Comparison of ENCODE assay signal across 22 mouse cellular contexts in genomic region chr14:25067435-25067834, GRCm38 (mm10).
DNase-seq lines count a peak whose midpoint lies in the region; ATAC-seq lines count a peak whose summit lies in the region.
"Had no signal": no experiment of that assay in that cellular context is flagged by ENCODE, and none has a peak within 500 bp of the region (broad histone marks: within the 10 kb centered on the region; RNA-seq: fewer than 3 reads in every experiment).

No protein-coding gene starts in this region.

- DNase-seq in embryo, embryonic 10 days (ENCODE audit: low spot score) = peak; percentile 36
- DNase-seq in embryo, embryonic 11 days = no peak
- no peak for DNase-seq in hindbrain, embryonic 10.5 days (ENCODE audit: low spot score)
- no peak for DNase-seq in hindbrain, embryonic 11.5 days (ENCODE audit: low spot score)
- peak; percentile 53 for DNase-seq in limb, embryonic 11.5 days (ENCODE audit: low spot score)
- DNase-seq in layer of hippocampus, postnatal 14 days (ENCODE audit: low spot score in 2 of 2) = no peak
- no peak for DNase-seq in ovary, postnatal 36 days (ENCODE audit: low spot score)
- DNase-seq: adrenal gland, adult 8-10 months; B cell, adult 2 months; cerebellum, adult 11 months; cerebellum, adult 9-10 months; cerebellum, postnatal 25 days; gastrocnemius, postnatal 14 days; heart, adult 2 months; heart, postnatal 36 days had no signal

- no peak overlapping the region for H3K4me3 ChIP-seq in hindbrain, embryonic 10.5 days
- H3K4me3 ChIP-seq in hindbrain, embryonic 11.5 days (ENCODE audit: low read depth, low read length) = no peak overlapping the region
- H3K4me3 ChIP-seq in limb, embryonic 11.5 days (ENCODE audit: low read depth, low read length) = no peak overlapping the region
- H3K4me3 ChIP-seq in neural tube, embryonic 13.5 days = no peak overlapping the region
- H3K4me3 ChIP-seq: heart, adult 2 months; heart, embryonic 12.5 days; hindbrain, embryonic 13.5 days had no signal

- no peak for ATAC-seq in hindbrain, embryonic 11.5 days (ENCODE audit: low FRiP score)
- ATAC-seq in limb, embryonic 11.5 days (ENCODE audit: insufficient number of reproducible peaks, low FRiP score, low TSS enrichment, low read depth) = no peak
- no peak for ATAC-seq in neural tube, embryonic 13.5 days (ENCODE audit: low read depth)
- ATAC-seq: CD4-positive, CD25-positive, alpha-beta regulatory T cell, adult 4 months; forebrain, embryonic 14.5 days; hindbrain, postnatal 0 days had no signal

- peak overlapping the region; percentile 46 for H3K27ac ChIP-seq in hindbrain, embryonic 10.5 days
- no peak overlapping the region for H3K27ac ChIP-seq in hindbrain, embryonic 11.5 days (ENCODE audit: low read depth, low read length)
- peak overlapping the region; percentile 32; the same call in 1 of the 2 replicates for H3K27ac ChIP-seq in limb, embryonic 11.5 days (replicated peaks; ENCODE audit: low read depth, low read length)
- H3K27ac ChIP-seq in neural tube, embryonic 13.5 days (replicated peaks) = peak overlapping the region; percentile 54
- H3K27ac ChIP-seq: heart, adult 2 months; hindbrain, embryonic 13.5 days; hindbrain, postnatal 0 days had no signal

- no peak overlapping the region for H3K9ac ChIP-seq in hindbrain, embryonic 11.5 days (ENCODE audit: low read depth, low read length)
- H3K9ac ChIP-seq in limb, embryonic 11.5 days (ENCODE audit: low read length) = no peak overlapping the region
- no peak overlapping the region for H3K9ac ChIP-seq in neural tube, embryonic 13.5 days
- H3K9ac ChIP-seq: heart, embryonic 12.5 days; hindbrain, embryonic 13.5 days had no signal

- H3K4me2 ChIP-seq in hindbrain, embryonic 11.5 days (replicated peaks; ENCODE audit: low read depth, low read length) = no peak overlapping the region
- no peak overlapping the region for H3K4me2 ChIP-seq in limb, embryonic 11.5 days (ENCODE audit: low read depth, severe bottlenecking)
- no peak overlapping the region for H3K4me2 ChIP-seq in neural tube, embryonic 13.5 days
- H3K4me2 ChIP-seq: heart, embryonic 12.5 days; hindbrain, embryonic 13.5 days had no signal

- 84% methylated on average over 5 of the region's 5 CpGs for WGBS in hindbrain, embryonic 10.5 days
- WGBS in hindbrain, embryonic 11.5 days = 82% methylated on average over 5 of the region's 5 CpGs
- 56% methylated on average over 5 of the region's 5 CpGs for WGBS in limb, embryonic 11.5 days
- 88% methylated on average over 5 of the region's 5 CpGs for WGBS in neural tube, embryonic 13.5 days

- peaks cover 14% of the 10 kb centered on the region for H3K27me3 ChIP-seq in hindbrain, embryonic 10.5 days (ENCODE audit: insufficient read depth, poor library complexity, severe bottlenecking)
- H3K27me3 ChIP-seq in hindbrain, embryonic 11.5 days (ENCODE audit: control insufficient read depth, insufficient read depth, low read length) = no peaks in the 10 kb centered on the region
- no peaks in the 10 kb centered on the region for H3K27me3 ChIP-seq in limb, embryonic 11.5 days (ENCODE audit: control insufficient read depth, insufficient read depth, low read length)
- H3K27me3 ChIP-seq in neural tube, embryonic 13.5 days = peaks cover 5% of the 10 kb centered on the region; the same call in 1 of the 2 replicates
- H3K27me3 ChIP-seq: heart, embryonic 12.5 days; hindbrain, embryonic 13.5 days had no signal

- peaks cover 50% of the 10 kb centered on the region for H3K4me1 ChIP-seq in hindbrain, embryonic 10.5 days (replicated peaks)
- H3K4me1 ChIP-seq in hindbrain, embryonic 11.5 days (replicated peaks; ENCODE audit: control insufficient read depth, insufficient read depth, low read length) = peaks cover 9% of the 10 kb centered on the region
- peaks cover 51% of the 10 kb centered on the region for H3K4me1 ChIP-seq in limb, embryonic 11.5 days (ENCODE audit: control insufficient read depth, insufficient read depth, low read length)
- H3K4me1 ChIP-seq in neural tube, embryonic 13.5 days (replicated peaks) = peaks cover 78% of the 10 kb centered on the region

- no peaks in the 10 kb centered on the region for H3K9me3 ChIP-seq in hindbrain, embryonic 10.5 days
- no peaks in the 10 kb centered on the region for H3K9me3 ChIP-seq in hindbrain, embryonic 11.5 days (ENCODE audit: control insufficient read depth, low read length)
- no peaks in the 10 kb centered on the region for H3K9me3 ChIP-seq in limb, embryonic 11.5 days (ENCODE audit: control insufficient read depth, low read length)
- H3K9me3 ChIP-seq in neural tube, embryonic 13.5 days = no peaks in the 10 kb centered on the region
- H3K9me3 ChIP-seq: heart, embryonic 12.5 days; hindbrain, embryonic 13.5 days had no signal

- no peaks in the 10 kb centered on the region for H3K36me3 ChIP-seq in hindbrain, embryonic 10.5 days
- H3K36me3 ChIP-seq in hindbrain, embryonic 11.5 days (ENCODE audit: control insufficient read depth, insufficient read depth, low read length) = no peaks in the 10 kb centered on the region
- H3K36me3 ChIP-seq in limb, embryonic 11.5 days (ENCODE audit: control insufficient read depth, insufficient read depth, low read length) = no peaks in the 10 kb centered on the region
- H3K36me3 ChIP-seq in neural tube, embryonic 13.5 days = no peaks in the 10 kb centered on the region
- H3K36me3 ChIP-seq: G1E; heart, embryonic 12.5 days; hindbrain, embryonic 13.5 days had no signal

Comparison
In these comparisons a context has a peak if more than half of its experiments do, and no peak if none do; other contexts are left out.
1. DNase-seq: peak in embryo, embryonic 10 days (single experiment) and limb, embryonic 11.5 days (single experiment); none in embryo, embryonic 11 days (single experiment), hindbrain, embryonic 10.5 days (single experiment), hindbrain, embryonic 11.5 days (single experiment), layer of hippocampus, postnatal 14 days (0 of 2) and ovary, postnatal 36 days (single experiment).